Mouse (Mus musculus) cerebral cortex, adult 2 months (tissue): ENCODE results near the gene Snd1.

Source experiments
- WGBS: fragments of 180-500 bp; shearing (Covaris S2); methylation state at CpG from one replicate; pipeline ENCODE4 v1.1.7; 2018; 5-methylcytosine and 5-hydroxymethylcytosine counted together

Gene Snd1

DNA sequence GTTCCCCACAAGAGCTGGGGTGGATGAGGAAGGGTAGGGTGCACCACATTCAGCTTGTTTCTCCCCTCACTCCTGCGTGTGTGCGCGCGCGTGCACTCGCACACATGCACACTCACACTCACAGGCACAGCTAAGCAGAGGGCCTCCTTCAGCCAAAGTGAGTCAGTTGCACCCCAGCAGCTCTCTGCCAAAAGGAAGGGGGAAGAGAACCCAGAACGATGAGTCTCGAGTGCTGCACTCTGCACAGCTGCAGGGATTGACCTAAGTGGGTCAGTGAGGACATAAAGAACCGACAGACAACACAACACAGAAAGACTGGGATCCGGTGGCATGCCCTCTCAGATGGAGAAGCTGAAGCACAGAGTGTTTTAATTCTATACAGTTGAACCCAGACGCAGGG lies 399.1 kb downstream of the Snd1 start:
- WGBS, result 66% methylated on average over 11 of the region's 11 CpGs

DNA sequence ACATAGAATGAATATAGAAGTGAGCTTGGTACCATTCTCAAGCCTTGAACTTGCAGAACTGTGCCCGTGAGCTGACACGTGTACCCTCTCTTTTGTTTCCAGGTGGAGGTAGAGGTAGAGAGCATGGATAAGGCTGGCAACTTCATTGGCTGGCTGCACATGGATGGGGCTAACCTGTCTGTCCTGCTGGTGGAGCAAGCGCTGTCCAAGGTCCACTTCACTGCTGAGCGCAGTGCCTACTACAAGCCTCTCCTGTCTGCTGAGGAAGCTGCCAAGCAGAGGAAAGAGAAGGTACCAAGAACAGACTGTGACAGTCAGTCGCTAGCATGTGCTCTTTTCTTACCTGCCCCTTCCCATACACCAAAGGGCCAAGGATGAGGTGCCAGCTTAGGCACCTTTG lies 399.8 kb downstream of the Snd1 start:
- 96% methylated on average over 5 of the region's 5 CpGs for WGBS

DNA sequence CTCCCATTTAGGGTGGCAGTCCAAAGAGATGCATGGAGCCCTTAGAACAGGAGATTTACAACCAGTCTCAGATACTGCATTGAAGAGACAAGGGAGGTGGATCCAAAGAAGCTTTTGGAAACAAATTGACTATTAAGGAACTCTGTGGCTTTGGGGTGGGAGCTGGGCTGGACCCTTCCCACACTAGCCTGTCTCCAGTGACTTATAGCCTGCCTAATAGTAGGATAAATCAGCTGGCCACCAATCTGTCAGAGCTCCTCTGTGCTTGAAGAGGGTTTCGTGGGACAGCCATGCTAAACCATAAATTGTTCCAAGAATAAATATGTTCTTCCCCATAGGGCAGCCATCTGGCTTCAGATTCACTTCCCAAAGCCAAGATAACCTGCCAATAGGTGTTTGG lies 400.4 kb downstream of the Snd1 start:
- WGBS, result 88% methylated on average over 1 of the region's 1 CpGs

DNA sequence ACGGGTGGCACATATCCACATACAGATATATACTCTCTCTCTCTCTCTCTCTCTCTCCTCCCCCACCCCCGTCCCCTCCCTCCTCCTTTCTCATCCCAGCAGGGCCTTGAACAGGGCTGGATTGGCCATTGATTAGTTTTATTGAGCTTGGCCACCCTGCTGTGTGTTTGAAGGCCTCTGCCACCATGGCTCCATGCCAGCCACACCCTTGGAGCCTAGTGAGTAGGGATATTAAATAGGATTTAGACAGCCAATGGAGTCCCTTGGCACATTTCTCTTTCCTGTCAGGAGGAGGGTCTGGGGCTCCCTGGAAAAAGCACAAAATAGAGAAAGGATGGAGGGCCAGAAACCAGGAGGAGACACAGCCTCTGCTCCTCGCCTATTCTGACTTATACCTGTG lies 401.6 kb downstream of the Snd1 start:
- WGBS, result 58% methylated on average over 3 of the region's 3 CpGs

GRCm38 (mm10) chr6:28877945-28878666 lies 403.2 kb downstream of the Snd1 start:
- WGBS, result 41% methylated on average over 7 of the region's 7 CpGs

GRCm38 (mm10) chr6:28879315-28879714 lies 404.4 kb downstream of the Snd1 start:
- 81% methylated on average over 8 of the region's 8 CpGs for WGBS

- 72% methylated on average over 4 of the region's 4 CpGs for WGBS
Measured at GRCm38 (mm10) chr6:28880909-28881308, 406.0 kb downstream of the Snd1 start.

DNA sequence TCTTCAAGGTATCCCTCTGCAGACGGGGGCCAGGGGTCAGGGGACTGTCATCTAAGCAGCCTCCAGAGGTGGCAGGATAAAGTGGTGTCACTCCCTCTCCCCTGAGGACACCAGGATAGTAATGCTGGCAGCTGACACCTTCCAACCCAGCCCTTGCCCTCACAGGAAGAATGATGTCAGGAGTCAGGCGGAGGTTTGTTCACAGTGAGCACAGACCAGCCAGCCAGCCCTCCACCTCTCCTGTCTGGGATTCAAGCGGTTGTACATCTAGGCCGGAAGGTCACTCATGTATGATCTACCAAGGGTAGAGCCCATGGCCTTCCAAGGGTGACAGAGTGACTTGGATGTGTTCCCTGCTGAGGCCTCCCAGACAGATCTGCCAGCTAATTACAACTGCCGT lies 408.6 kb downstream of the Snd1 start:
- WGBS, result 94% methylated on average over 5 of the region's 5 CpGs

DNA sequence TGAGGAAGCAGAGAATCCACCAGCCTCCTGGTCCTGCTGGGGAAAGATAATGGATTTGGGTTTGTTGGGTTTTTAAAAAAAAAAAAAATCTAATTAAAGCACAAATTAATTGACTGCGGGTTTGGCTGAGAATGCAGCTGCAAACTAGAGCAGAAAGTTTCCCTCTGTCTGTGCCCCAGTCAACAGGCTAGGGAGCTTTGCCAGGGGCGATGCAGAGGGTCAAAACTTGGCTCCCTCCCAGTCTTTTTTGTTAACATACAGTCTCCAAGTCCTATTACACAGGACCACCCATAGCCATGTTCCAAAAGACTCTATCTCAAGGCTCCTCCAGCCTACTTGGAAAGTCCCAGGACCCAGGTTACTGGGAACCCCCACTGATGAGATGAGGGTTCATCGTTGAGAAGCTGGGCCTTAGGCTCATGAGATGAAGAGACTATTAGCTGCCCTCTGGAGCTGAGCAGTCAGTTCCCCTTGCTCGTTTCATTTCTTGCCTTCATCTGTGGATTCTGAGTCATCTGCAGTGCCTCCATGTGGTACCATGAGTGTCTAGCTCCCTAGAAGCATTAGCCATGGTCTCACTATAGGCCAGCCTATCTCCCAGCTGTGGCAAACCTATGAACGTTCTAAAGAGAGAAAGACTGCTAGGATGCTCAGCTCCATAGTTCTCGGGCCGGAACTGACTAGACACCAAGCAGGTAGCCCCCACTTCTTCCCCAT lies 411.9 kb downstream of the Snd1 start:
- 67% methylated on average over 7 of the region's 7 CpGs for WGBS

DNA sequence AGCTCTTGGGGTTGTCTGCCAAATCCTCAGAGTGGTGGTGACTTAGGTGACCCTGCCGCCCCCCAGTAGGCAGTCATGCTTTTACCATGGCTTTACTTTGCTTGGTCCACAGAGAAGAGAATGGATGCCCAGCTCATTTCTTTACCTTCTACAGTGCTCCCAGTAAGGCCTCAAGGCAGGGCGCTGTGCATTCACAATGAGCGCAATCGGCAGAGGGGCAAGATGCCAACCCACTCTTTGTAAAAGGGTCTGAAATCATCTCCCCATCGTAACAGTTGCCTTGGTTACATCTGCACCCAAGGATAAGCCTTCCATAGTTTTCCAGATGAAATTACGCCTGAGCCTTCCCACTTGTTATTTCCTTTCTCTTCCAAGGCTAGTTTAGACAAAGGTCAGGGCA lies 415.5 kb downstream of the Snd1 start:
- 62% methylated on average over 6 of the region's 6 CpGs for WGBS

DNA sequence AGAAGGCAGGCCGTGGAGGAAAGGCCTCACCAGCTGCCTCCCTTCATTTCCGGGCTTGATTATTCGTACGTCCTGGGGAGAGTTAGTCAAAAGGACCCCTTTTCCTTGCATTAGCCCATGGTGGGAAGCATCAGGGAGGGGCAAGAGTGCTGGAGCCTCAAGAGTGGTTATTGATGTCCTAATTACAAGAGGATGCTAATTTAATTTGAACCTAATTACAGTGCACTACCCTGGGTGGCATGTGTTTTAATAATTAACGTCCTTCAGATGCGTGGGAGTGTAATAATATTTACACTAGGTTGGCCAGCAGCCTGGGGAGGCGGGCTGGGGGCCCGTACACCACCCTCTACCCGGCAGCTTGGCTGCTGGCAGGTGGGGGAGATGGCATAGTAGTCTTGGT lies 416.5 kb downstream of the Snd1 start:
- WGBS, result 78% methylated on average over 9 of the region's 9 CpGs

- WGBS, result 67% methylated on average over 12 of the region's 12 CpGs
Measured at GRCm38 (mm10) chr6:28895004-28895515, 420.1 kb downstream of the Snd1 start.

- 79% methylated on average over 6 of the region's 6 CpGs for WGBS
Measured at GRCm38 (mm10) chr6:28895726-28896125, 420.8 kb downstream of the Snd1 start.

DNA sequence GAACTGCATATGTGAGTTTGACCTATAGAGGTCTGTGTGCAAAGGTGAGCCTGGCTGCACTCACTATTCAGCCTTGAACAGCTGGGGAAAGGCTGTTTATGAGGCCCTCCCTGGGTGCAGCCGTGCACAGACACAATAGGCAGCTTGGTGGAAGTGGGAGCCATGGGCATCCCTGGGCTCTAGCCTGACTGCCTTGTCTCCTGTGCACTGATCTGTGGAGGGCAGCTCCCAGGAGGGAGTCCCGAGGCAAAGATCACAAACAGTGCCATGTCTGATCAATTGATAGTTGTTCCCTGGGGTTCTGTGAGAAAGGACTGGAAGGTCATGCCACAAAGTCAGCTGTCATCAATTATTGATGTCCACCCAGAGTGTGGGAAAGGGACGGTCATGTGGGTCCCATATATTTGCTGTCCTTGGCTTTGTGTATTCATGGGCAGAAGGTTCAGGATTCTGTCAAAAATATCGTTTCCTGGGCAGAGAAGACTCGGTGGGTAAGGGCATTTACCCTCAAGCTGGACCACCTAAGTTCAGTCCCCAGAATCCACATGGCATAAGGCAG lies 421.9 kb downstream of the Snd1 start:
- 79% methylated on average over 5 of the region's 5 CpGs for WGBS

DNA sequence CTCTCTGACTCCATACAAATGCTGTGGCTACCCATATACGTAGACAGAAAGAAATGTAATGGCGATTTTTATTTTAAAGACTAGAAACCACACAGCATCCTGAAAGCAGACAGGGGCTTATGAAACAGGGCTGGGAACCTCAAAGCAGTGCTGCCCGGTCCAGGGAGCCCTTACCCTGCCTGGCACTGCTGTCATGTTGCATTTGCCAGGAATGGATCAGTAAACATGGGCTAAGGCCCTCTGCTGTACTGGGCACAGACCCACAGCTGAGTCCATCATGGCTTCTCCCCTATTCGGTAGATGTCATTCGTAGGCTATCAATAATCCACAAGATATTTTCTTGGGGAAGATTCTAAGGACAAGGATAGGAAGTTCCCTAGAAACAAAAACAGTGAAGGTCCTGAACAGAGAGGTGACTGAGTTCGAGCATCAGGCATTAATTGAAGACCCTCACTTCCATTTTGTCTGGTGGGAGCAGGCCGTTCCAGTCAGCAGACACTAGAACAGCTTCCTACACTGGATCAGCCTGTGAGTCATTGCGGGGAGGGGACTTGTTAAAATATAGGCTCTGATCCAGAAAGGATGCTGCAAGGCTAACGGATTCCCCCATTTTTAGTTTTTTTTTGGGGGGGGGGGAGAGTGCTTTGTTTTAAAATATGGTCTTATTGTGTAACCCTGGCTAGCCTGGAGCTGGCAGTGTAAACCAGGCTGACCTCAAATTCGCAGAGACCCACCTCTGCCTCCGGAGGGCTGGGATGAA lies 422.6 kb downstream of the Snd1 start:
- WGBS, result 64% methylated on average over 11 of the region's 11 CpGs

- 19% methylated on average over 10 of the region's 10 CpGs for WGBS
Measured at GRCm38 (mm10) chr6:28898836-28899235, 423.9 kb downstream of the Snd1 start.

DNA sequence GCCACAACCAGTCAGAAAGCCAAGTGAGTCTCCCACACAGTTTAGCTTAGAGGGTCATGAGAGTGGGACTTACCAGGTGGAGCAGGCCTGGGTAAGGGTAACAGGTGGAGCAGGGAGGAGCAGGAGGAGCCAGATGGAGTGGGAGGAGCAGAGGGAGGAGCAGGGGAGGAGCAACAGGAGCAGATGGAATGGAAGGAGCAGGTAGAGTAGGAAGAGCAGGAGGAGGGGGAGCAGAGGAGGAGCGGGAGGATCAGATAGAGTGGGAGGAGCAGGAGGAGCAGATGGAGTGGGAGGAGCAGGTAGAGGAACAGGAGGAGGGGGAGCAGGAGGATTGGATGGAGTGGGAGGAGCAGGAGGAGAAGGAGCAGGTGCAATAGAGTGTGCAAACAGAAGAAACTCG lies 427.6 kb downstream of the Snd1 start:
- 62% methylated on average over 2 of the region's 2 CpGs for WGBS

GRCm38 (mm10) chr6:28904417-28904816 lies 429.5 kb downstream of the Snd1 start:
- WGBS, result 73% methylated on average over 4 of the region's 4 CpGs

DNA sequence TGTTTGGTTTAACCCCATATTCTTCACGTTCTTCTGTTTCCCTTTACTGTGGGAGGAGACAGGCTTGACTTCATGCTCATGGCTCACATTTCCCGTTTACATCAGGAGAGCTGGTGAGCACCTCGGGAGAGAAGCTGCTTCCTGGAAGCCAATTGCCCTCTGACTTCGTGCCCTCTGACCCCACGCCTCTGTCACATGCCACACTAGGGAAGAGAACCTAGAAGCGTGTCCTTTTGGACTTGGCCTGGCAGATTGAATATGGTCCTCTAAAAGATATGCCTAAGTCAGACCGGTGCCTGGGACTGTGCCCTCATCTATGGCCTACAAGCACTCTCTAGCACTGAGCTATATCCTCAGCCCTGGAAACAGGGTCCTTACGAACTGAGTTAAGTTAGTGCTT lies 430.4 kb downstream of the Snd1 start:
- 75% methylated on average over 8 of the region's 8 CpGs for WGBS

DNA sequence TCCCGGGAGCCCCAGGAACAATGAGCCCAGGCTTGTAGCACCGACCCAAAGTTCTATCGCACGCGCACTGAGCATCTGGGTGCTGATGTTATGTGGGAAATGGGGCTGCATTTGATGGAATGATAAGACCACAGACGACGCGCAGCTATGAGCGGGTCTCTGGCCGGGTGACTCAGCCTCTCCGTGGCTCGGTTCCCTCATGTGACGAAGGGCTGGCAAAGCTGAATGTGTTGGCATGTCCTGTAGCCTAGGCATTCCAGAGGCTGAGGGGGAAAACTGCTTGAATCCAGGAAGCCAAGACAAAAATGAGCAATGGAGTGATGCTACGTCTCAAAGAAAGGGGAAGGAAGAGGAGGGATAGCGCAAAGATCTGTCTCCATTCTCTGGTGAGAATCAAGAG lies 434.9 kb downstream of the Snd1 start:
- WGBS, result 72% methylated on average over 15 of the region's 15 CpGs

DNA sequence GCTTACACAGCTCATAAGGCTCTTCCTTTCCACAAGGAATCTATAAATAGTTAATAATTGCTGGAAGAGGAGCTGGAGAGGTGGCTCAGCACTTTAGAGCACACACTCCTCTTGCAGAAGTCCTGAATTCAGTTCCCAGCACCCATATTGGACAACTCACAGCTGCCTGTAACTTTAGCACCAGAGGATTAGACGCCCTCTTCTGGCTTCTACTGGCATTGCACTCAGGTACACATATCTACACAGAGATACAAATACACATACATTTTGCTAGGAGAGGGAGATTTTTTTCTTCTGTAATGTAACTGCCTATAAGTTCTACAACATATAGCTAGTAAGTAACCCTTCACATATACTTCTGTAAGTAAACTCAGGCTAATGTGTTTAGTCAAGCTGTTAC lies 440.0 kb downstream of the Snd1 start:
- WGBS, result 59% methylated on average over 1 of the region's 1 CpGs

GRCm38 (mm10) chr6:28916630-28917029 lies 441.7 kb downstream of the Snd1 start:
- WGBS, result 62% methylated on average over 8 of the region's 8 CpGs
